Mouse (Mus musculus) forebrain, embryonic 10.5 days (tissue): ENCODE measurements around the gene Arl3. TPM values are rescaled to one million over a fixed set of nuclear protein-coding genes. Genes with fewer than 3 reads are reported as not detected.

Experiments
- DNase-seq: peaks from one replicate; pipeline ENCODE4 v3.0.0-alpha.2; 2017; ENCODE audit warnings: low spot score; ENCODE audit errors: extremely low spot score
- H3K27ac ChIP-seq: fragments of 300-500 bp; sonication (generic); 2 replicates; pipeline ENCODE4 v1.5.1; 2016; ENCODE audit warnings: mild to moderate bottlenecking
- H3K27me3 ChIP-seq: fragments of 300-500 bp; sonication (generic); 2 replicates; pipeline ENCODE4 v1.6.1; 2016; ENCODE audit warnings: mild to moderate bottlenecking; ENCODE audit not compliant: poor library complexity, severe bottlenecking
- H3K36me3 ChIP-seq: fragments of 300-500 bp; sonication (generic); replicated peaks from 2 replicates; pipeline ENCODE4 v1.6.1; 2016; ENCODE audit warnings: mild to moderate bottlenecking, moderate library complexity
- H3K4me1 ChIP-seq: fragments of 300-500 bp; sonication (generic); 2 replicates; pipeline ENCODE4 v1.6.1; 2016
- H3K4me3 ChIP-seq: fragments of 300-500 bp; sonication (generic); 2 replicates; pipeline ENCODE4 v1.5.1; 2016; ENCODE audit warnings: mild to moderate bottlenecking, moderate library complexity
- H3K9me3 ChIP-seq: fragments of 300-500 bp; sonication (generic); 2 replicates; pipeline ENCODE4 v1.6.1; 2016; ENCODE audit warnings: mild to moderate bottlenecking, moderate library complexity
- WGBS: fragments of 180-500 bp; shearing (Covaris S2); methylation state at CpG from one replicate; pipeline ENCODE4 v1.1.7; 2016; 5-methylcytosine and 5-hydroxymethylcytosine counted together
- polyA plus RNA-seq: library from polyadenylated mRNA; unstranded; fragments of >200 nt; fragmentation: Nextera tagmentation; extraction: Ambion mirVana; gene quantifications from 2 replicates; pipeline ENCODE4 v1.2.1, GENCODE M21; 2016

The Arl3 gene
- polyA plus RNA-seq, 1 experiment from 2014 or later = 196 TPM

DNA sequence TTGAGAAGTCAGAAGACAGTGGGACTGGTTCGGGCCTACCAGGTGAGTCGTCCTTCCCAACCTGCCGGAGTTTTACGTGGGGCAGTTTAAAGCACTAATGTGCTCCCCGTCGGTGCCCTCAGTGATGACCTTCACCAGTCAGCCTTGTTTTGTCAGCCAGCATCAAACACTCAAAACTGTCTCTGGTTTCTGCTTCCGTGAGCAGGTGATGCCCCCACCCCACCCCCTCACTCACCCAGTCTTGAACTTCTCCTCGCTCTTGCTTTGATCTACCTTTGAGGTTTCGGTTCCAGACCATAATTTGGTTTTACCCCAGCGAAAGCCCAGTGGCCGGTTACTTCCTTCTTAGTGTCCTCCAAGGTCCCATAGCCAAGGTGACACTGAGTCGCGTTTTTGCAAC is 33.7 kb upstream of the Arl3 start:
- DNase-seq = no peak
- no peak overlapping the region for H3K4me3 ChIP-seq
- H3K36me3 ChIP-seq = peaks cover 75% of the 10 kb centered on the region
- WGBS = 93% methylated on average over 13 of the region's 13 CpGs
- peaks cover 13% of the 10 kb centered on the region for H3K4me1 ChIP-seq
- no peak overlapping the region for H3K27ac ChIP-seq
- H3K27me3 ChIP-seq = no peaks in the 10 kb centered on the region
- H3K9me3 ChIP-seq = no peaks in the 10 kb centered on the region

DNA sequence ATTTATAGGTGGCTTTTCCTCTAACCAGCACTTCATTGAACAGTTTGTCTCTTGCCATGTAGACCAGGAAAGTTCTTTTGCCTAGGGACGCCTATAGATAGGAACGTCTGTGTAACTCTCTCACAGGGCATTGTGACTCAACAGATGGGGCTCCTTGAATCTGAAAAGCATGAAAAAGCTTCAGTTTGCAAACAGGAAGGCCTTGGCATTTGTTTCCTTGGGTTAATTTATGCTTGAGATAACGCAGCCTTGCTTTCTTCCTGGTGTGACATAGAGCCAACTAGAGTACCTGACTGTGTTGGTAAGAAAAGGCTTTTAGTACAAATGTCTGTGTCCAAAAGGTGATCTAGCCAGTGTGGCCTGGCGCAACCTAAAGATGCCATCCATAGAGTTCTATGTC is 29.4 kb upstream of the Arl3 start:
- DNase-seq = no peak
- H3K27ac ChIP-seq = no peak overlapping the region
- H3K4me3 ChIP-seq = no peak overlapping the region
- 92% methylated on average over 4 of the region's 4 CpGs for WGBS
- peaks cover 48% of the 10 kb centered on the region for H3K36me3 ChIP-seq
- H3K27me3 ChIP-seq = no peaks in the 10 kb centered on the region
- H3K4me1 ChIP-seq = peaks cover 20% of the 10 kb centered on the region
- no peaks in the 10 kb centered on the region for H3K9me3 ChIP-seq

DNA sequence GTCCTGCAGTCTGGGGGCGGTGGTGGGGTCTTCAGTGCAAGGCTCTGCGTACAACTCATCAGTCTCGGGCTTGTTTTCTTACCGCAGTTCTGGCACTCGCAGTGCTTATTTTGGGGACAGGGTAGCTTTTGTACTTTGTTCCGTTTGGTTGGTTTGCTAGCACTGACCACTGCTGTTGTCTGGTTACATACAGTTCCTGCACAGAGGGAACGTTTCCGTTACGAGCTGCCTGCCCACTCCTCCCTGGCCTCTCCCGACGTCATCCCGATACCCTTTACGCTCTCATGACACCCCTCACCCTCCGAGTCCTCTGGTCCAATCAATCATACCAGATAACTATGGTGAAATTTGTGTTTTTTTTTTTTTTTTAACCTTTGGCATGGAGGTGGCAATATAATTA is 28.5 kb upstream of the Arl3 start:
- Histone ChIP-seq H3K36me3 (peaks cover 39% of the 10 kb centered on the region), H3K4me1 (peaks cover 20% of the 10 kb centered on the region), H3K4me3 (no peak overlapping the region), H3K27me3 (no peaks in the 10 kb centered on the region), H3K27ac (no peak overlapping the region), H3K9me3 (no peaks in the 10 kb centered on the region)
- 93% methylated on average over 14 of the region's 14 CpGs for WGBS
- no peak for DNase-seq

DNA sequence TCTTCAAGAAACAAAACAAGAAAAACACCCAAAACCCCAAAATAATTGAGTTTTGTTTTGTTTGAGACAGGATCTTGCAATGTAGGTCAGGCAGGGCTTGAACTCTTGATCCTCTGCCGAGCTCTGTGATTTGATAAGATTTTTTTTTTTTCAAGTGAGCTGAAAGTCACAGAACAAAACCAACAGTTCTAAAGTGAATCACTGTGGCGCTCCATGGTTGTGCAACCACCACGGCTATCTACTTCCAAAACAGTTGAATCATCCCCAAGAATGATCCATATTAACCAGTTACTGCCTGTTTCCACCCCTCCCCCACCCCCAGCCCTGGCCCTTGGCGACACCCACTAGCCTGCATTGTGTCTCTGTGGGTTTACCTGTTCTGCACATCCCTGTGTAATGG is 27.4 kb upstream of the Arl3 start:
- Histone ChIP-seq H3K4me1 (peaks cover 20% of the 10 kb centered on the region), H3K4me3 (peak overlapping the region; percentile 72), H3K27ac (no peak overlapping the region), H3K36me3 (peaks cover 37% of the 10 kb centered on the region), H3K9me3 (no peaks in the 10 kb centered on the region), H3K27me3 (no peaks in the 10 kb centered on the region)
- no peak for DNase-seq
- 86% methylated on average over 4 of the region's 4 CpGs for WGBS

DNA sequence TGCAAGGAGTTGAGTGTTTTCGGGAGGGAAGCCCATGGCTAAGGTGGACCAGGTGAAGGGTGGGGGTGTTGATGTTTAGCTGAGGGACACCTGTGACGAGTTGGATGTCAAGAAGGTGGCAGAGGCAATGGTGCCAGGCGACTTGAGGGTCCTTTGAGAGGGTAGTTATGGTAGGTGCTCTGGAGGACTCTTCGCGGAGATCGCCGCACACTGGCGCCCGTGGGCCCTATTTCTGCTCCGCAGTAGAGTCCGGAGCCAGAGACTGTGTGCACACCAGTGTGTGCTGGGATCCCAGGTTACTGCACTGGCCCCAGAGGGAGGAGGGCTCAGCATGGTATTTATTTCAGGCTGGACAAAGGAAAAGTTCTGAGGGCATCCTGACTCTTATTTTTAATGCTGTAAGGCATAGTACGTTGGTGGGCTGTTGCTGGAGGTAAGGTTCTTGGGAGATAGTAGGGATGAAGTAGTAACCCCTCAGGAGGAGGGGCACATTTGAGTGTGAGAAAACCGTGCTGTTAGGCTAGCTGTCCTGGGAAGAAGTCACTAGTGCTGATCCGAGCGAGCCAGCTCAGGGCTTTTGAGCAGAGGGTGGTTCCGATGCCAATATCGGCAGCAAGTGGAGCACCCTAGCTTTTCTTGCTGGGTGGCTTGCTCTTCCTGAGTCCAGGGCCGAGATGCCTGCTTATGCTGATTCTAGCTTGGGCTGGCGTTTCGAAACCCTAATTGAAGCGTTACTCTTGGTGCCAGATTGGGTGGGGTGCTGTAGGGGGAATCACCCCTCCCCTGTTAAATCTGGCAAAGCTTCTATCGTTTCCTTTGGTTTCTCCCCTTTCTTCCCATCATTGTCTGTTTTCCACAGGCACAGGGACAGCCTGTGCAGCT is 26.6 kb upstream of the Arl3 start:
- WGBS = 25% methylated on average over 22 of the region's 22 CpGs
- Histone ChIP-seq H3K27ac (peak overlapping the region; percentile 83), H3K4me3 (peak overlapping the region; percentile 72), H3K27me3 (no peaks in the 10 kb centered on the region), H3K9me3 (no peaks in the 10 kb centered on the region), H3K4me1 (peaks cover 20% of the 10 kb centered on the region), H3K36me3 (peaks cover 38% of the 10 kb centered on the region)
- DNase-seq = no peak

DNA sequence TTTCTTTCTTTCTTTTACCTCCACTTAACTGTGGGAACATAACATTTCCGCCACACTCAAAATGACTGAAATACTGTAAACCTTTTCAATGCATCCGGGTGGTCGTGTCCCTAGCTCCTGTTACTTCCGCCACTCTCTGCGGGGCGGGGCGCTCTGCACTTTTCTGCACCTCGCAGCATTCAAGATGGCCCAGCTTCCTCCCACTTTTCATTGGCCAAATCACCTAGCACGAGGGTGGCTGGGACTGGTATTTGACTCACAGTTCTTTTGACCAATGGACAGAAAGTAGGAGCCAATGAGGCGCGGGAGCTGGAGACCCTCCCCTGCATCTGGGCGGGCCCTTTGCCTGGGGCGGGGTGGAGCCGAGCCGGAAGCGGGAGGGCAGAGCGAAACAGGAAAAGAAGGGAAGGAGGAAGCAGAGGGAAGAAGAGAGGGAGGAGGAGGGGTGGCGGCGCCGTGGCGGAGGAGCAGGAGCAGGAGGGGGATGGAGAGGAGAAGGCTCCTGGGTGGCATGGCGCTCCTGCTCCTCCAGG is 25.8 kb upstream of the Arl3 start, which contains the start of gene Wbp1l:
Wbp1l (plus strand) TSS at position 365 of the 533 bp plus-strand sequence.
- Histone ChIP-seq H3K27me3 (no peaks in the 10 kb centered on the region), H3K27ac (peak within 1 kb of the TSS; percentile 83)

DNA sequence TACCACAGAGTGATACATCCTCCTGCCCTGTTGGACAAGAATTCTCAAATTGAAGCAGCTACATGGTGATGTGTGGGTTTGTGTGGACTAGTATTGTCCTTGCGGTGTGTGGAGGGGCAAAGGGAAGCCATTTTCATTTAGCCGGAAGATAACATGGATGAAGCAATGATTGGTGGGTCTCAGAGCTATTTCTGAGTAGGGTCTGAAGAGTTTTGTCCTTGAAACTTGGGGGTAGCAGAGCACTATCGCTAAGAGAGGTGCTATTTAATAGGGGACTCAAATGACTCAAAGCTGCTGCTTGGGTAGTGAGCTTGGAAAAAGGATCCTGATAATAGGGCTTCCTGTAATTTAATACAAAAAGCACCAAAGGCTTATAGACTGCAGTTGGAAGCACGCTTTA is 25.2 kb upstream of the Arl3 start:
- DNase-seq = no peak
- no peaks in the 10 kb centered on the region for H3K9me3 ChIP-seq
- H3K27ac ChIP-seq = peak overlapping the region; percentile 83
- 78% methylated on average over 4 of the region's 4 CpGs for WGBS
- peak overlapping the region; percentile 72 for H3K4me3 ChIP-seq
- H3K4me1 ChIP-seq = peaks cover 20% of the 10 kb centered on the region
- H3K36me3 ChIP-seq = peaks cover 36% of the 10 kb centered on the region
- no peaks in the 10 kb centered on the region for H3K27me3 ChIP-seq

More for the DNA sequence above, 25.8 kb upstream of the Arl3 start, which contains the start of gene Wbp1l:
- Histone ChIP-seq H3K4me3 (peak within 1 kb of the TSS; percentile 72), H3K9me3 (no peaks in the 10 kb centered on the region), H3K36me3 (peaks cover 39% of the 10 kb centered on the region), H3K4me1 (peaks cover 20% of the 10 kb centered on the region)
- peak; percentile 96 for DNase-seq
- WGBS = under 1% methylated on average over 22 of the region's 22 CpGs

DNA sequence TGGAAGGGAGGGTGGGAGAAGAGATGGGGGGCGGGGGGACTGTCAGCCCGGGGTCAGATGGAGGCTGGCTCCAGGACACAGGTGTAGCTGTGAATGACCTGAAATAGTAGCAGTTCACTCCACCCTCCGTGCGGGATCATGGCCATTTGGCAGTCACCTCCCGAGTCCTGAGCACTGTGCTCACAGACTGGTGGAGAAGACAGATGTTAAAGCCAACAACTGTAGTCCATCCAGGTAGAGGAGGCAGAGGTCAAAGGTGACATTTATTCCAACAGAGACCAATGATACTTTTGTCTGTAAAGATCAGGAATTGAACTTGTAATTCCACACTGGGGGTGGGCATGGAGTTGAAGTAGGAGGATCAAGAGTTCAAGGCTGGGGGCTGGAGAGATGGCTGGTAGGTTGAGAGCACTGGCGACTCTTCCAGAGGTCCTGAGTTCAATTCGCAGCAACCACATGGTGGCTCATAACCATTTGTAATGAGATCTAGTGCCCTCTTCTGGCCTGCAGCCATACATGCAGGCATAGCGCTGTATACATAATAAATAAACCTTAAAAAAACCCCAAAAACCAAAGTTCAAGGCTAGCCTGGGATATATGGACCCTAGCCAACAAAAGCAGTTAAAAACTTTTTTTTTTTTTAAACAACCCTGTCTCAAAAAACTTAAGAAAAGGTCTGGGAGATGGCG is 19.9 kb upstream of the Arl3 start:
- Histone ChIP-seq H3K9me3 (no peaks in the 10 kb centered on the region), H3K27me3 (no peaks in the 10 kb centered on the region), H3K27ac (no peak overlapping the region), H3K4me3 (no peak overlapping the region), H3K4me1 (peaks cover under 1% of the 10 kb centered on the region), H3K36me3 (peaks cover 76% of the 10 kb centered on the region)
- 91% methylated on average over 9 of the region's 9 CpGs for WGBS
- no peak for DNase-seq

DNA sequence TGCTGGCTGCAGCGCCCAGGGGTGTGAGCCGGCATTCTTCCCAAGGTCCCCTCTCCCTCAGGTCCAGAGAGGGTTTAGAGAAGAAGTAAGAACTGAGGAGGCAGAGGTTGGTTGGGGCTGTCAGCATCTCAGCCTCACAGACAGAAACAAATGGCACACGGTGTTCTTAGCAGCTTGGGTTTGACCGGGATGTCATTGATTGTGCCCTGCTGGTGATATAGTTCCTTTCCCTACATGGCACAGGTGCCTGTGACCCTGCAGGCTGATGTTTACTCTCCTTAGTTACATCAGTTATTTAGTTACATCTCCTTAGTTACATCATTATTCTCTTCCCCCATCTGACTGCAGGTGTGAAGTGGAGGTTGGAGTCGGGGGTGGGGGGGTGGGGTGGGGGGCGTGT is 18.6 kb upstream of the Arl3 start:
- no peak for DNase-seq
- 91% methylated on average over 6 of the region's 6 CpGs for WGBS
- Histone ChIP-seq H3K4me3 (no peak overlapping the region), H3K4me1 (no peaks in the 10 kb centered on the region), H3K36me3 (peaks cover 85% of the 10 kb centered on the region), H3K27ac (no peak overlapping the region), H3K9me3 (no peaks in the 10 kb centered on the region), H3K27me3 (no peaks in the 10 kb centered on the region)

DNA sequence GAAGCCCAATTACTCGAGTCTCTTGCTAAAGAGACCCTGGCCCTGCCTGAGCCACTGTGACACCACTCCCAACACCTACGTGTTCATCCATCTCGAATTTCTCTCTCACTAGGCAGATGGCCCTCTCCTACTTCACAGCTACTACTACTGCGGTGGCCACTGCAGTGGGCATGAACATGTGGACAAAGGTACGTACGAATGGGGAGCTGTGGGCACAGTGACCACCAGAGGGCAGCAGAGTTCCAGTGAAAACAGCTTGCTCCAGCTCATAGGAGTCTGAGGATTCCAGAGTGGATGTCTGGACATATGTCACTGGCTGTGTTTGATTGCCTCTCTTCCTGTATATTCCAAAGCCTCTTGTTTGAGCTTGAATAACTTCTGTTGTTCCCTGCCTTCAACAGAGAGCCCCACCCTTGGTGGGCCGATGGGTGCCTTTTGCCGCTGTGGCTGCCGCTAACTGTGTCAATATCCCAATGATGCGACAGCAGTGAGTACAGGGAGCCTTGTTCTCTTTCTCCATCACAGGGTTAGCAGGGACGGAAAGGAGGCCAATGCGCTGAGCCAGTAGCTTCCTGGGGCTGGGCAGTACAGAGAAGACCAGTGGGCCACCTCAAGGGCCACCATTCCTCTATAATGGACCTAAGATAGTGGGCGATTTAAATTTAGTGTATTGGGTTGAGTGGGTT is 15.0 kb upstream of the Arl3 start:
- Histone ChIP-seq H3K9me3 (no peaks in the 10 kb centered on the region), H3K27ac (no peak overlapping the region), H3K27me3 (no peaks in the 10 kb centered on the region), H3K4me1 (no peaks in the 10 kb centered on the region), H3K4me3 (no peak overlapping the region), H3K36me3 (peaks cover 67% of the 10 kb centered on the region)
- 63% methylated on average over 13 of the region's 13 CpGs for WGBS
- DNase-seq = peak; percentile 83

DNA sequence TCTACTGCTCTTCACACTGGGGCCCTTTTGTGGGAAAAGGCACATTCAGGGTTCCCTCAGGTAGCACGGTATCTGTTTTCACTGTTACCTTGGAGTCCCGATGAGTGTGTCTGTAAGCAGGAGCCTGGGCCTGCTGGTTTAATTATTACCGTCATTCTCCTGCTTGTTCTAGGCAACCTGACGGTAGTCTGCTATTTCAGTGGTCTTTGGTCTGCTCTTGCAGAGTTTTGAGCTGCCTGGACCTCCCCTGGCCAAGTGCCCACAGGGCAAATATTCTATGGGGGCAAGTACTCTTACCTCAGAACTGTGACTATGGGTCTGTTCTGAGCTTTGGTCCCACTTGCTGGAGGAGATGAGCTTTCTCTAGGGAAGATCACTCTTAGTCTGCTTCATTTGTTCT is 2.2 kb upstream of the Arl3 start:
- Histone ChIP-seq H3K36me3 (no peaks in the 10 kb centered on the region; the same call in 1 of the 2 replicates), H3K27ac (no peak overlapping the region), H3K4me1 (peaks cover 36% of the 10 kb centered on the region), H3K27me3 (no peaks in the 10 kb centered on the region), H3K4me3 (no peak overlapping the region), H3K9me3 (no peaks in the 10 kb centered on the region)
- 75% methylated on average over 4 of the region's 4 CpGs for WGBS
- DNase-seq = no peak

DNA sequence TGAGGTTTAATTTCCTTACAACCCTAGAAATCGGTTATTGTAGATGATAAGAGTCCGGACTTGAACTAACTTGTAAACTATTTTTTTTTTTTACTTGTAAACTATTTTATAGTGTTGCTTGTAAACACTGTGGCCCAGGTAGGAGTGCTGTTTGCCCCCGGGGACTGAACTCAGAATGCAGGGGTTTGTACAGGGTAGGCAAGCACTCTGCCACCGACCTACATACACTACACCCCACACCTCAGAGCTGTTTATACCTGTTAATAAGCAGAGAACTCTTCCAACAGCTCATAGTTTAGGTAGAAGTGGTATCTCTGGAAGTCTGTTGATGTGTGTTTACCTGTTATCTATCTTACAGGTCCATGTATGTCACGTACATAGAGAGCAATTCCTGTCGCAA is 992 bp upstream of the Arl3 start:
- no peaks in the 10 kb centered on the region for H3K27me3 ChIP-seq
- no peaks in the 10 kb centered on the region for H3K9me3 ChIP-seq
- 54% methylated on average over 6 of the region's 6 CpGs for WGBS
- H3K4me3 ChIP-seq = peak overlapping the region; percentile 74
- peak overlapping the region; percentile 90 for H3K27ac ChIP-seq
- peaks cover 36% of the 10 kb centered on the region for H3K4me1 ChIP-seq
- no peaks in the 10 kb centered on the region for H3K36me3 ChIP-seq
- DNase-seq = no peak
